Mouse (Mus musculus): ENCODE data around the gene Rtp2. TPM values are rescaled to one million over a fixed set of nuclear protein-coding genes. Genes with fewer than 3 reads are reported as not detected.

The Rtp2 gene
- not detected in 2 replicates for polyA plus RNA-seq (2012; ENCODE audit: insufficient read depth, insufficient read length, missing spikeins)

GRCm38 (mm10) chr16:23932294-23932693 lies at the start of gene Rtp2:
TSS of gene Rtp2 (minus strand) at chr16:23932394.
- Histone ChIP-seq H3K4me3 (ENCODE audit: insufficient read depth, low read length) (no peak within 1 kb of the TSS), H3K27ac (ENCODE audit: insufficient read depth, low read depth, low read length) (no peak within 1 kb of the TSS), H3K4me1 (ENCODE audit: control insufficient read depth, insufficient read depth, low read length) (peaks cover 3% of the 10 kb centered on the region)
- no peak for TF ChIP-seq POLR2A (IDR thresholded peaks at IDR 0.05; ENCODE audit: borderline replicate concordance, low read depth, low read length)
- TF ChIP-seq CTCF (IDR thresholded peaks at IDR 0.05; ENCODE audit: low read depth, low read length): no peak

GRCm38 (mm10) chr16:23980991-23981720 lies 49.0 kb upstream of the Rtp2 start:
- TF ChIP-seq CTCF (IDR thresholded peaks at IDR 0.05; ENCODE audit: low read depth, low read length): no peak
- no peak for TF ChIP-seq POLR2A (IDR thresholded peaks at IDR 0.05; ENCODE audit: borderline replicate concordance, low read depth, low read length)
- Histone ChIP-seq H3K4me3 (ENCODE audit: insufficient read depth, low read length) (peak overlapping the region; percentile 38), H3K27ac (ENCODE audit: insufficient read depth, low read depth, low read length) (no peak overlapping the region; the same call in 1 of the 2 replicates), H3K4me1 (ENCODE audit: control insufficient read depth, insufficient read depth, low read length) (peaks cover 47% of the 10 kb centered on the region)

DNA sequence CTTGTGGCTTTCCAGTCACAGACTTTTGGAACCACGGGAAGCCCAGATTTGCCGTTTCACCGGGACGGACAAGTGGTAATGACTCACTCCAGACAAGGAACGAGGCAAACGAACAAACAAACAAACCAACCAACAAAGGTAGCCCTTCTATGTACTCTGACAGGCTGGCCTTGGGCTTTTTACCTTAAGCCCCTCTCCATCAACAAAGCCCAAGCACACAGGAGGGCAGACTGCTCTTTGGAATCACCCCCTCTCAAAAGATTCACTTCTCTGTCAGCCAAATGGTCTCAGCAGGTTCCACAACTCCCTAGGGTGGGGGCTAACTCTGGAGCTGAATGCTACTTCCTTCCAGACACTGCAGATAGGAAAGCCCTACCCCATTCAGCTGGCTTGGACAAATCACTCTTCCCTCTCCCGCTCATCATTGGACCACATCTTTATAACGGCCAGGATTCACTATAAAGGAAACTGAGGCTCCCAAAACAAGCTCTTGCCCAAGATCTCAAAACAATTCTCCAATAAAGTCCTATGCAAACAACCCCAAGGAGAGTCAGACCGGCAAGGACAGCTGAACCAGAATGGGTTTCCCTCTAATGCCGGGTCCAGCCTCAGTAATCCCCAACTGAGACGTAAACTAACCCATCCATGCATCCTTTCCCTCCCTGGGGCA lies 48.1 kb upstream of the Rtp2 start:
- H3K27ac ChIP-seq (ENCODE audit: insufficient read depth, low read depth, low read length): no peak overlapping the region
- 0 out of 2 replicates have a peak overlapping the region, but pooled peaks have one; percentile 38 for H3K4me3 ChIP-seq (ENCODE audit: insufficient read depth, low read length)
- no peak for TF ChIP-seq POLR2A (IDR thresholded peaks at IDR 0.05; ENCODE audit: borderline replicate concordance, low read depth, low read length)
- TF ChIP-seq CTCF (IDR thresholded peaks at IDR 0.05; ENCODE audit: low read depth, low read length): no peak
- H3K4me1 ChIP-seq (ENCODE audit: control insufficient read depth, insufficient read depth, low read length): peaks cover 50% of the 10 kb centered on the region

DNA sequence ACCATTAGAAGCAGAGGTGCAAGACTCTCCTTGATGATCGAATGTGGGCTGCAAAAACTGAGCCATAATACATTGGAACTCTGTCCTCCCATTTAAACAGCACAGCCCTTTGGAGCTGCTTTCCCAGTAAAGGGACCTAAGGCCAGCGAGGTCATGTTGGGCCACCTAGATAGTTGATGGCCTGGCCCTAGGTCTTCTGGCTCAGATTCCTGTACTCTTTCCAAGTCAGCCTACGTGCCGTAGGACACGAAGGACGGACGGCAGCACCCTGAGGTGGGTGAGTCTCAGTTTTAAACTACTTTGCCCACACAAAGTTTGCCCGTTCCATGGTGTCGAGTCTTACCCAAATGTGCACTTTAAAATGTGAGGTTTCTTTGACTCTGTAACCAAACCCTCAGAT lies 47.3 kb upstream of the Rtp2 start:
- TF ChIP-seq POLR2A (IDR thresholded peaks at IDR 0.05; ENCODE audit: borderline replicate concordance, low read depth, low read length) (no peak), CTCF (IDR thresholded peaks at IDR 0.05; ENCODE audit: low read depth, low read length) (no peak)
- Histone ChIP-seq H3K4me3 (ENCODE audit: insufficient read depth, low read length) (no peak overlapping the region), H3K4me1 (ENCODE audit: control insufficient read depth, insufficient read depth, low read length) (peaks cover 50% of the 10 kb centered on the region), H3K27ac (ENCODE audit: insufficient read depth, low read depth, low read length) (no peak overlapping the region)

- TF ChIP-seq POLR2A (IDR thresholded peaks at IDR 0.05; ENCODE audit: borderline replicate concordance, low read depth, low read length) (no peak), CTCF (IDR thresholded peaks at IDR 0.05; ENCODE audit: low read depth, low read length) (no peak)
- Histone ChIP-seq H3K4me1 (ENCODE audit: control insufficient read depth, insufficient read depth, low read length) (peaks cover 44% of the 10 kb centered on the region), H3K27ac (ENCODE audit: insufficient read depth, low read depth, low read length) (peak overlapping the region; percentile 15; the same call in 1 of the 2 replicates), H3K4me3 (ENCODE audit: insufficient read depth, low read length) (no peak overlapping the region)
These were observed 46.3 kb upstream of the Rtp2 start for GRCm38 (mm10) chr16:23978495-23978894.

DNA sequence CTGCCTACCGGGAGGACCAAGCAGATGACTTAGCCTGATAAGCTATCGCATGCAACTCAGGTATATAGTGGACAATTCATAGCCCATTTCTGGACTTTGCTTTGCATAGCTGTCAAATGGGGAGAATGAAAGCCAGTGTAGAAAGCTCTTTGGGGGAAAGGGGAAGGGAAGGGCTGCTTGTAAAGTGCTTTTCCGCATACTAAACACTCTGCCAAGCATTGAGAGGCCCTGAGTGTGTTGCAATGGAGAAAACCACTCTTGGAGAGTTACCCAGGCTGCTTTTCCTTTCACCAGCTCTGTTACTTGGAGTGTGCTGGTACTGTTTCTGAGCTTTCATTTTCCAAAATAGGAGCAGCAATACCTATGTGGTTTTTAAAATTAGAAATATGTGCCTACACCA lies 45.5 kb upstream of the Rtp2 start:
- Histone ChIP-seq H3K4me3 (ENCODE audit: insufficient read depth, low read length) (no peak overlapping the region), H3K27ac (ENCODE audit: insufficient read depth, low read depth, low read length) (peak overlapping the region; percentile 46), H3K4me1 (ENCODE audit: control insufficient read depth, insufficient read depth, low read length) (peaks cover 43% of the 10 kb centered on the region)
- TF ChIP-seq POLR2A (IDR thresholded peaks at IDR 0.05; ENCODE audit: borderline replicate concordance, low read depth, low read length) (no peak), CTCF (IDR thresholded peaks at IDR 0.05; ENCODE audit: low read depth, low read length) (no peak)

- H3K4me3 ChIP-seq (ENCODE audit: insufficient read depth, low read length): no peak overlapping the region
- 0 out of 2 replicates have a peak overlapping the region, but pooled peaks have one; percentile 28 for H3K27ac ChIP-seq (ENCODE audit: insufficient read depth, low read depth, low read length)
- peaks cover 43% of the 10 kb centered on the region for H3K4me1 ChIP-seq (ENCODE audit: control insufficient read depth, insufficient read depth, low read length)
- TF ChIP-seq CTCF (IDR thresholded peaks at IDR 0.05; ENCODE audit: low read depth, low read length) (no peak), POLR2A (IDR thresholded peaks at IDR 0.05; ENCODE audit: borderline replicate concordance, low read depth, low read length) (no peak)
These were observed 44.0 kb upstream of the Rtp2 start for GRCm38 (mm10) chr16:23976196-23976595.

DNA sequence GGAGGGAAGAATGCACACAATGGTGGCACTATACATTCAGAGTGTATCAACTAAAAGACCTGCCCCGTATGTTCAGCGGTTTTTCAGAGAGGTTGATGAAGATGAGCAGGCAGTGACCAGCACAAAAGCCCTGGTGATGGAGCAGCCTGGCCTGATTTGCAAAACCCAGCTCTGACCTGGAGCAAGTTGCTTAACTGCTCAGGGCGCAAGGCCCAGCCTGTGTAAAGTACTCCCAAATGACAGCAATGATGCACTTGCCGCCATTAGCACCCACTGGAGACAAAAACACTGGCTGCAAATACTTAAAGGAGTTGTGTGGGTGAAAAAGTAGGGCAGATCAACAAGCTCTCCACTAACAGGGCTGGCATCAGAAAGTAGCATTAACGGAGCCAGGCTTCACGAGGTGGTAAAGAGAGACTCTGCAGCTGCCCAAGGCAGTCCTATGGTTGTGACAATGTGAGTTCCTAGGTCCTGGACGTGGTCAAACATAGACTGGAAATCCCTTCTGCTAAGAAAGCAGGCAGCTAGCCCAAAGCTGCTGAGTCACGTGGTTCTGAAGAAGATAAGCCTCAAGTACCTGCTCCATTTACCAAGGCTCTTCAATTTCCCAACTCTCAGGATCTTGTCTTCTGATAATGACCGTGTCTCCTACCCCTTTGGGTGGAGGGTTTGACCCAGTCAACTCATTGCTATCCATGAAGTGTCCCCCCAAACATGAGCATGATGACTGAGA lies 41.6 kb upstream of the Rtp2 start:
- TF ChIP-seq POLR2A (IDR thresholded peaks at IDR 0.05; ENCODE audit: borderline replicate concordance, low read depth, low read length) (no peak), CTCF (IDR thresholded peaks at IDR 0.05; ENCODE audit: low read depth, low read length) (no peak)
- H3K4me3 ChIP-seq (ENCODE audit: insufficient read depth, low read length): no peak overlapping the region
- H3K27ac ChIP-seq (ENCODE audit: insufficient read depth, low read depth, low read length): no peak overlapping the region
- H3K4me1 ChIP-seq (ENCODE audit: control insufficient read depth, insufficient read depth, low read length): peaks cover 22% of the 10 kb centered on the region

DNA sequence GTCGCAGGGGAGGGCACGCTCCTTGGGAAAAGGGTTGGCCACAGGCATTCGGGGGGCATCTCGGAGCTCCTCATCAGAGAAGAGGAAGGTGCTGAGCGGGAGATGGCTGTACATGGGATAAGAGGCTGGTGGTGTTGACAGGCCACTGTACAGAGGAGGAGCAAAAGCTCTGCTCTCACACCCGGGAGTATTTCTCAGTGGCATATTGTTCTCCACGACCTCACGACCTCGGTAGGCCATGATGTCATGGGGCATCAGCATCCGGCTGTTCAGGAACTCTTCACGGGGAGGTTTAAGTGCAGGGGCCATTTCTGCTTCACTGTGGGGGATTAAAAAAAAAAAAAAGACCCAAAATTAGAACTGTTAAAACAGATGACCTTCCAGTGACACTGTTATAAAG lies 40.7 kb upstream of the Rtp2 start:
- H3K27ac ChIP-seq (ENCODE audit: insufficient read depth, low read depth, low read length): no peak overlapping the region
- H3K4me1 ChIP-seq (ENCODE audit: control insufficient read depth, insufficient read depth, low read length): peaks cover 16% of the 10 kb centered on the region
- H3K4me3 ChIP-seq (ENCODE audit: insufficient read depth, low read length): no peak overlapping the region
- TF ChIP-seq POLR2A (IDR thresholded peaks at IDR 0.05; ENCODE audit: borderline replicate concordance, low read depth, low read length) (no peak), CTCF (IDR thresholded peaks at IDR 0.05; ENCODE audit: low read depth, low read length) (no peak)
